Mouse (Mus musculus): ENCODE measurements around the gene Tent4a. TPM values are rescaled to one million over a fixed set of nuclear protein-coding genes. Genes with fewer than 3 reads are reported as not detected.

Gene Tent4a
- polyA plus RNA-seq, 1 experiment from 2014 or later: 3.1 TPM

DNA sequence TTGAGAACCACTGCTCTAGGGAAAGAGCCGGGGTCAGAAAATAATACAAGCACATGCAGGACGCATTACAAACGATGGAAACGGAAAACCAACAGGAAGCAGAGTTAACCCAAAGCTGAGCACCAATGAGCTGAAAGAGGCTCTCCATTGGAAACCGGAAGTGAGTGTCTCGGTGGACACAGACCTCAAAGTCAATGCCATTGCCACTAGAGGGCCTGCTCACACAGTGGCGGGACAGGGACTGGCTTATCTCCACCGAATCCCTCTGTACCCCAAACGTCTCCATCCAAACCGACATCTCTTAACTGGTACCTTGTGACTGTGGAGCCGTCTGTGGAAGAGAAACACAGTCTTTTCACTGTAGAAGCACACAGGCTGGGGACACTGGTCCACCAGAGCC lies 77.8 kb downstream of the Tent4a start:
- 63% methylated on average over 11 of the region's 11 CpGs for WGBS
- Histone ChIP-seq H3K27ac (ENCODE audit: low read length) (no peak overlapping the region; the same call in 1 of the 2 replicates), H3K36me3 (ENCODE audit: insufficient read depth, low read length) (no peaks in the 10 kb centered on the region), H3K4me3 (ENCODE audit: low read depth, low read length) (no peak overlapping the region), H3K4me1 (ENCODE audit: insufficient read depth, low read depth, low read length) (no peaks in the 10 kb centered on the region), H3K9me3 (ENCODE audit: low read length) (no peaks in the 10 kb centered on the region), H3K27me3 (replicated peaks; ENCODE audit: insufficient read depth, low read length) (no peaks in the 10 kb centered on the region), H3K4me2 (replicated peaks; ENCODE audit: low read depth, low read length) (no peak overlapping the region), H3K9ac (replicated peaks; ENCODE audit: low read depth) (no peak overlapping the region)
- TF ChIP-seq CTCF (IDR thresholded peaks at IDR 0.05): peak; percentile 39
- no peak for TF ChIP-seq EP300 (IDR thresholded peaks at IDR 0.05)
- ATAC-seq: no peak
- DNase-seq (ENCODE audit: low spot score): no peak

DNA sequence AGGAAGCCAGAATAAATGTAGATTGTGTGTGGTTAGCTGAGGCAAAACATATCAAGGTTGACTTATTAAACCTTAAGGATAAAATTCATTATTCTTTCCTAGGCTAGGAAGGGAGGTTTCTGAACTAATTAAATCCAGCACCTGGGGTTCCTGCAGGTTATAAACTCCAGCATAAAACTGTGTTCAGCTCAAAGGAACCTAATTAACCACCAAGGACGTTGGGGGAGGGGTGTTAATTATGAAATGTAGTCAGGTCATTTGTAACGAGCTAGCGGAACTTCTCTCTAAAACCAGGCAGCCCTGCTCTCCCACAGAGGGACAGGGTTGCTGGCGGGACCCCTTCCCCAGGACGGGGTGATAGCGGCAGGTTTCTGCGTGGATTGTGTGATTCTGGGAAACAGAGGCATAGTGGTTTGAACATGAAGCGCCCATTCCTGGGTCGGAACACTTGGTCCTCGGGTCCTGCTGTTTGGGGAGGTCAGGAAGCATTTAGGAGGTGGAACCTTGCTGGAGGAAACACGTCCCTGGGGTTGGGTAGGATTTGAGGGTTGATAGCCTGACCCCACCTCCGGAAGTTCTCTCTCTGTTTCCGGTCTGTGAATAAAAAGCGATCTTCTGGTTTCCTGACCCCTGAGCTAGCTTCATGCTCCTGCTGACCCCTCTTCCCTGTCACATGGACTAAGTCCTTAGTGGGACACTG lies 78.8 kb downstream of the Tent4a start:
- H3K4me1 ChIP-seq (ENCODE audit: insufficient read depth, low read depth, low read length): no peaks in the 10 kb centered on the region
- H3K4me3 ChIP-seq (ENCODE audit: low read depth, low read length): no peak overlapping the region
- H3K9me3 ChIP-seq (ENCODE audit: low read length): no peaks in the 10 kb centered on the region
- no peak overlapping the region for H3K27ac ChIP-seq (ENCODE audit: low read length)
- no peaks in the 10 kb centered on the region for H3K36me3 ChIP-seq (ENCODE audit: insufficient read depth, low read length)
- ATAC-seq (no peak), DNase-seq (ENCODE audit: low spot score) (no peak)
- no peaks in the 10 kb centered on the region for H3K27me3 ChIP-seq (replicated peaks; ENCODE audit: insufficient read depth, low read length)
- no peak overlapping the region for H3K9ac ChIP-seq (replicated peaks; ENCODE audit: low read depth)
- TF ChIP-seq CTCF (IDR thresholded peaks at IDR 0.05) (no peak), EP300 (IDR thresholded peaks at IDR 0.05) (no peak)
- 79% methylated on average over 14 of the region's 14 CpGs for WGBS
- no peak overlapping the region for H3K4me2 ChIP-seq (replicated peaks; ENCODE audit: low read depth, low read length)

Other genes with a start within 250 kb of the Tent4a start
- gene Nsun2, start 871 bp downstream of the Tent4a start, polyA plus RNA-seq (2015; fragmentation: Nextera tagmentation; extraction: Ambion mirVana): 34.7 and 38.1 TPM in 2 replicates
- gene Srd5a1, start 76.8 kb upstream of the Tent4a start, polyA plus RNA-seq (2015; fragmentation: Nextera tagmentation; extraction: Ambion mirVana): 5.0 and 7.4 TPM in 2 replicates
- 0.12 and 0.14 TPM in 2 replicates for gene Ube2ql1, start 205.3 kb upstream of the Tent4a start, polyA plus RNA-seq (2015; fragmentation: Nextera tagmentation; extraction: Ambion mirVana)